Mouse (Mus musculus): ENCODE results near the gene Gtsf1. TPM values are rescaled to one million over a fixed set of nuclear protein-coding genes. Genes with fewer than 3 reads are reported as not detected.

The Gtsf1 gene
- polyA plus RNA-seq (2021; fragmentation: Nextera tagmentation) = 0.36 TPM in 1 of 2 replicates, not detected in the other
- long read RNA-seq, experiment 1 = 0 reads
- long read RNA-seq, experiment 2, partial matches to known transcripts = 0 of 1 reads
- long read RNA-seq, experiment 2, other reads (novel, unspliced or antisense) = 1 of 1 reads

DNA sequence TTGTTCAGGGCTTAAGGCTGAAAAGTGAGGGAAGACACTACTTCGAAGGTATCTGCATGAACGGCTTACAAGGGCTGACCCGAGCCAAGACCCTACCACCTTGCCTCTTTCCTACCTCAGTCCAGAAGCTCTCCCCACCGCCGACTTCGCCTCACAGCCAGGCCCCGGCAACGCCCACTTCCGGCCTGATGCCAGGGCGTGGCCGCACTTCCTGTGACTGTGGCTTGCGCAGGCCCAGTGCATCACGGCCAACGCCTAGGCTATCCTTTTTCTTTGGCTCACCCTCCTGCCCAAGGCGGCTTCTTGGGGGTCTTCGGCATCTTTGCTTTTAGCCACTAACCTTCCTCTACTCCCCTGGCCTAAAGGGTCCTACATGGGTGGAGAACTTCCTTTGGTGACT lies at the start of gene Gtsf1:
Gene Gtsf1, minus strand, starts transcription at position 230 of the 400 bp plus-strand sequence.

DNA sequence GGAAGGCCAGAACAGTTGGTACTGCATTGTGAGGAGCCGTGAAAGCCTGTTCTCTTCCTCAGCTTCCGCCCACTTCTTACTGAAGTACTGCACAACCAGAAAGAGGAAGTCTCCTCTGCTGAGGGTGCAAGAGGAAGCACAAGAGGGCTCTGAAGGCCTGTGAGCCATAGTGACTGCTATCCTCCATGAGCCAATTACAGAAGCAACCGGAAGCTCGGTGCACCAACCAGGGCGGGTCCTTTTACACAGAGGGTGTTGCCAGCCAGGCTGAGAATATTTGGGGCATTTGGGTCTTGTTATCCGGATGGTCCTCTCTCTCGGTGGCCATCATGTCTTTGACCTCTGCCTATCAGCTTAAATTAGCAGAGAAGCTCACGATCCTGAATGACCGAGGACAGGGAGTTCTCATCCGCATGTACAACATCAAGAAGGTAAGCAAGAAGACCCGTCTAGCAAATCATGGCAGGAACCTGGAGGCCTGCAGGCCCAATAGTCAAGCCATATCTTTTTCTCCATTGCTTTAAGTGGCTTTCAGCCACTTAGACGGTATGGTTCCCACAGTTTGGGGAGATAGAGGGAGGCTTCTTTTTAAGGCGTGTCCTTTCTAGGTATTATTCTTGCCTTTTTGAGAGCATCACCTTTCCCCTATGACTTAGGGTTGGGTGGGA lies 23.4 kb upstream of the Gtsf1 start, which contains the start of gene Nckap1l:
Gene Nckap1l, plus strand, starts transcription at position 244 of the 668 bp plus-strand sequence.

DNA sequence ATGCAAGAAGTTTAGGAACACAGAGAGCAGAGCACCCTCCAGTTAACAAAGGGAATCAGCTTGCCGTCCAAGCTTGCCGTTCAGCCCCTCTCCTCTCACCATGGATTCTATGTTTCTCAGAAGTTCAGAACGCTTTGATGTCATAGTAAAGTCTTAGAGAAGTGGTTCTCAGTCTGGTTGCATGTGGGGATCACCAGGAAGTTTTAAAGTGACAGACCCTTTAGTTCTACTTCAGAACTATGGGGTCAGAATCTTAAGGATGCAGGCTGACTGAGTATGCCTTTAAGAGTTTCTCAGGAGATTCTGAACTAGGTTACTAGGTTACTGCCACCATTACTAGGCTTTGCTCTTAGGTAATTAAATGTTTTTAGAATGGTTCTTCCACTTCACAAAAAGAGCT lies 18.1 kb upstream of the Gtsf1 start, which contains the start of gene Gtsf2:
Gene Gtsf2, minus strand, starts transcription at position 101 of the 400 bp plus-strand sequence.

DNA sequence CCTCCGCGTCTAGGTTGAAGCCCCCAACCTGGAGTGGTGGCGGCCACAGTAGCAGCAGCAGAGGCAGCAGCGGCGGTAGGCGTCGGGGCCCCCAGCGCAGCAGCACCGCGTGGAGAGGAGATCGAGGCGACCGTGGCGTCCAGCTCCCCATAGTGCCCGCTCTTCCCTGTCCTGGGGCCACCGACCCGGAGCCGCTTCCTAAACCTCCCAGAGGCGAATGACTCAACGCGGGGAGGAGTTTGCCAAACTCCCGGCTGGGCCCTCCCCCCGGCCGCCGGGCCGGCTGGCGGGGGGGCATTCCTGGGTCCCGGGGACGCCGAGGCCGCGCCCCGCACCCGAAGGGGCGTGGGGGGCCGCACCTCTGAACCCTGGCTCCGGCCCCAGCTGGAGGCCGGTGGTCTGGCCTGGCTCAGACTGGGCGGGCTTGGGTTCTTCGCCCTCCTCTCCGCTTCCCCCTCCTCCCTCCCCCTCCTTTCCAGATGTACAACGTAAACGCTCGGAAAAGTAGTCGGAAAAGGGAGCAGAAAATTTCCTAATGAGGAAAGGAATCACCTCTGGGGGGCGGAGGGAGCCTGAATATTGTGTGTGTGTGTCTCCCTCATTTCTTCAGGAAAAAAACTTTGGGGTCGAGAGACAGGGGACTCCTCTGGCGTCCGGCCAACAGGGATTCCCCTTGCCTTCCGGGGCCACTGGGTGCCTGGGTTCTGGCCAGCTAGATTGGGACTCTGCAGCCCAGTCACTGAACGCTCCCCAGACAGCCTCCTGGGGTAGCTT lies 63.7 kb downstream of the Gtsf1 start, which contains the start of gene Itga5:
Gene Itga5, minus strand, starts transcription at position 388 of the 774 bp plus-strand sequence.

Other genes with a start within 250 kb of the Gtsf1 start
- 84.7 and 97.7 TPM in 2 replicates for gene Cbx5, start 190.7 kb downstream of the Gtsf1 start, polyA plus RNA-seq (2021; fragmentation: Nextera tagmentation)
- 214 and 277 TPM in 2 replicates for gene Hnrnpa1, start 190.0 kb downstream of the Gtsf1 start, polyA plus RNA-seq (2021; fragmentation: Nextera tagmentation)
- gene Nfe2, start 172.1 kb downstream of the Gtsf1 start, polyA plus RNA-seq (2021; fragmentation: Nextera tagmentation) = not detected in 2 replicates
- 130 and 134 TPM in 2 replicates for gene Copz1, start 157.8 kb downstream of the Gtsf1 start, polyA plus RNA-seq (2021; fragmentation: Nextera tagmentation)
- gene Gpr84, start 119.9 kb downstream of the Gtsf1 start, polyA plus RNA-seq (2021; fragmentation: Nextera tagmentation) = 1.5 and 1.7 TPM in 2 replicates
- gene Zfp385a, start 90.4 kb downstream of the Gtsf1 start, polyA plus RNA-seq (2021; fragmentation: Nextera tagmentation) = 16.1 and 20.8 TPM in 2 replicates
- gene Itga5, start 63.7 kb downstream of the Gtsf1 start, polyA plus RNA-seq (2021; fragmentation: Nextera tagmentation) = 0.51 and 0.52 TPM in 2 replicates
- not detected in 2 replicates for gene Gtsf2, start 18.0 kb upstream of the Gtsf1 start, polyA plus RNA-seq (2021; fragmentation: Nextera tagmentation)
- 2.3 and 2.5 TPM in 2 replicates for gene Nckap1l, start 23.3 kb upstream of the Gtsf1 start, polyA plus RNA-seq (2021; fragmentation: Nextera tagmentation)
- 23.5 and 23.6 TPM in 2 replicates for gene Pde1b, start 72.6 kb upstream of the Gtsf1 start, polyA plus RNA-seq (2021; fragmentation: Nextera tagmentation)
- 183 and 201 TPM in 2 replicates for gene Ppp1r1a, start 107.5 kb upstream of the Gtsf1 start, polyA plus RNA-seq (2021; fragmentation: Nextera tagmentation)
- gene Glycam1, start 134.6 kb upstream of the Gtsf1 start, polyA plus RNA-seq (2021; fragmentation: Nextera tagmentation) = 0.35 and 0.50 TPM in 2 replicates